Mouse (Mus musculus) midbrain, embryonic 15.5 days (tissue): ENCODE measurements around the gene Thra. TPM values are rescaled to one million over a fixed set of nuclear protein-coding genes. Genes with fewer than 3 reads are reported as not detected.
A peak's percentile ranks its signal among the peaks of the same experiment; 100 is the strongest.

Experiments
- ATAC-seq: fragments of 200-750 bp; cut with Nextera tagmentation; replicated peaks from 2 replicates; pipeline ENCODE4 v1.8.0; 2017; ENCODE audit warnings: moderate TSS enrichment
- H3K27ac ChIP-seq: fragments of 300-500 bp; sonication (generic); 2 replicates; pipeline ENCODE4 v1.5.1; 2015; ENCODE audit warnings: mild to moderate bottlenecking, inconsistent platforms
- H3K27me3 ChIP-seq: fragments of 300-500 bp; sonication (generic); replicated peaks from 2 replicates; pipeline ENCODE4 v1.6.1; 2015; ENCODE audit warnings: inconsistent platforms
- H3K36me3 ChIP-seq: fragments of 300-500 bp; sonication (generic); replicated peaks from 2 replicates; pipeline ENCODE4 v1.6.1; 2015; ENCODE audit warnings: inconsistent platforms
- H3K4me1 ChIP-seq: fragments of 300-500 bp; sonication (generic); 2 replicates; pipeline ENCODE4 v1.6.1; 2015; ENCODE audit warnings: inconsistent platforms
- H3K4me2 ChIP-seq: fragments of 300-500 bp; sonication (generic); 2 replicates; pipeline ENCODE4 v1.6.1; 2015; ENCODE audit warnings: inconsistent platforms, mild to moderate bottlenecking, moderate library complexity
- H3K4me3 ChIP-seq: fragments of 300-500 bp; sonication (generic); 2 replicates; pipeline ENCODE4 v1.5.1; 2015; ENCODE audit warnings: mild to moderate bottlenecking, inconsistent platforms
- H3K9ac ChIP-seq: fragments of 300-500 bp; sonication (generic); 2 replicates; pipeline ENCODE4 v1.6.1; 2015; ENCODE audit warnings: mild to moderate bottlenecking, inconsistent platforms
- H3K9me3 ChIP-seq: fragments of 300-500 bp; sonication (generic); 2 replicates; pipeline ENCODE4 v1.6.1; 2016; ENCODE audit warnings: inconsistent platforms
- WGBS: fragments of 180-500 bp; shearing (Covaris S2); methylation state at CpG from one replicate; pipeline ENCODE4 v1.1.7; 2015; ENCODE audit warnings: mixed read lengths; 5-methylcytosine and 5-hydroxymethylcytosine counted together
- polyA plus RNA-seq: library from polyadenylated mRNA; unstranded; fragments of >200 nt; fragmentation: Nextera tagmentation; extraction: Ambion mirVana; gene quantifications from 2 replicates; pipeline ENCODE4 v1.2.1, GENCODE M21; 2015

Thra gene
- polyA plus RNA-seq, 1 experiment from 2014 or later = 151 TPM

DNA sequence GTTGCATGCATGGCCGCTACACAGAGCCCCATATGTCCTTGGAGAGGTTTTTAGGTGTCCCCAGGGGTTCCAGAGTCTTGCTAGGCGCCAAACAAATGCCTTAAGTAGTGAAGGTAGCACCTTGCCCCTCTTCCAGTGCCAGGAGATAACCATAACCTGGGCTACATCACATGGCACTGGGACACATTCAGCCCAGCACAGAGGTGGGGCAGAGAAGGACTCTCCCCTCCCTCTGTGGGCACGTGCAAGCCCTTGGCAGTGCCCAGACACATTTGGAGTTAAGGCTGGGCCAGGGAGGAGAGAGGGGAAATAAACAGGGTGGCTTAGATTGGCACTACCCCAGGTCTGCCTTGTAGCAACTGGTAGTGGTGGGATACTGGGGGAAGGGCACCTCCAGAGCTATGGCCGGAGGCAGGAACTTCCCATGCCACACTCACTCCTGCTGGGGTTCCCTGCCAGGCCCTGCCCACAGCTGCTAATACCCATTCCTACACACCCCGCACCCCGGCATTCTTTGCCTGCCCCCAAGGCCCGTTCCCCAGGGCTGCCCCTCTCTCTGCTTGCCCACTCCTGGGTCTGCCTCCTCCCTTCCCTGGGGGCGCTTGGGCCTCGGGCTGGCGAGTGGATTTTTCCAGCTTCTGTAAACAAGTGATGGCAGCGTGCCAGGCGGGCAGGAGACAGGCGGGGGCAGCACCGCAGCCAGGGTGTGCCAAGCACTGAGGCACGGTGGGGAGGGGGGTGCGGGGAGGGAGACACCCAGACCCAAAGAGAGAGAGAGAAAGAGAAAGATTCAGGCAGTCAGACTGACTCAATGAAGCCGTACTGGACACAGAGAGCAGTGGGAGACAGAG, 10.1 kb downstream of the Thra start:
- ATAC-seq = peak; percentile 44
- Histone ChIP-seq H3K4me1 (peaks cover 95% of the 10 kb centered on the region), H3K27ac (peak overlapping the region; percentile 94), H3K9me3 (no peaks in the 10 kb centered on the region), H3K36me3 (peaks cover 11% of the 10 kb centered on the region), H3K27me3 (no peaks in the 10 kb centered on the region), H3K9ac (peak overlapping the region; percentile 46), H3K4me3 (peak overlapping the region; percentile 24), H3K4me2 (peak overlapping the region; percentile 67)
- whole genome bisulfite sequencing = 15% methylated on average over 17 of the region's 17 CpGs

DNA sequence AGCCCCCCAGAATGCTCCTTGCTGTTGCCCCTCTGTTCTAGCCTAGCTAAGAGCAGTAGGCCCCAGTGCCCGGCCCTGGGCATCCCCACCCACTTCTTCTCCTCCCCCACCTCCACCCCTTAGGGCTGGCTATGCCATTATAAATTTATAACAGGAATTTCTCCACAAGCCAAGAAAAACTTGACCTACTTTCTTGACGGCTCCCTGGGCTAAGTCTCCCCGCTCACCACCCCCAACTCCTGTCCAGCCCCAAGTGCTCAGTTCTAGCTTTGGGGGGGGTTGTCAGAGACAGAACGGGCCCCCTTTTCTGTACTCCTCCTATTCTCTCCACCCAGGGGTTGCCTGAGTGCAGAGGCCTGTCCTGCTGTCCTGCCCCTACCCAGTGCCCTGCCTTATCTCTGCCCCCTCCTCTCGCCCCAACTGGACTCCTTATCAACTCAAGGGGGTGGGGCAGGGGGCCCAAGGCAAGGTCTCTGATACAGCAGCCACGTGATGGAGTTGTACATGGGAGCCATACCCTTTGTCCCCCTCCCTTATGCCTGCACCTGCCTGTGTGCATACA, 10.9 kb downstream of the Thra start:
- WGBS = 16% methylated on average over 6 of the region's 6 CpGs
- H3K4me3 ChIP-seq = peak overlapping the region; percentile 24
- no peak; the same call in 1 of the 2 replicates for ATAC-seq

DNA sequence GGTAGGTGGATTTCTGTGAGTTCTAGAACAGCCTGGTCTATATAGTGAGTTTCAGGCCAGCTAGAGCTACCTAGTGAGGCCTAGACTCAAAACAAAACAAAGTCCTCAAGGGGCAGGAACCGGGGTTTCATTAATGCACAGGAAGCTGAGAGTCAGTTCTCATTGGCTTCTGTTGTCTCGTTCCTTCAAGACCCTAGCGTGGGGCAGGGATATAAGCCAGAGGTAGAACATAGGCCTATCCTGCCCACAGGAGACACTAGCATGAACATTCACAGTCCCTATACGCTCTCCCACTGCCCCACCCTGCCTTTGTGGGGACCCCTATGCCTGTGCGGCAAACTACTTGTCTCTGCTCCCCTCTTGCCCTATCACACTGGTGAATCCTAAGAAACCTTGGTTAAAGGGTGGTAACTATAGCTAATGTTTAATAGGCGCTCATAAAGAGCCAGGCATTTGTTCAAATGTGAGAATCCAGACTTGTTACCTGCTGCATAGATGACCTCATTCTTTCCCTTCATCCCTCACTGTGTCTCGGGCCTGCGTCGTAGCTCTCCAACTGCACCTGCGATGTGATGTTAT, 12.2 kb downstream of the Thra start:
- peak overlapping the region; percentile 94 for H3K27ac ChIP-seq
- H3K4me3 ChIP-seq = no peak overlapping the region
- H3K9me3 ChIP-seq = no peaks in the 10 kb centered on the region
- H3K4me1 ChIP-seq = peaks cover 80% of the 10 kb centered on the region
- H3K9ac ChIP-seq = no peak overlapping the region; the same call in 1 of the 2 replicates
- ATAC-seq = no peak
- H3K27me3 ChIP-seq = no peaks in the 10 kb centered on the region
- 82% methylated on average over 10 of the region's 10 CpGs for WGBS
- peaks cover 20% of the 10 kb centered on the region for H3K36me3 ChIP-seq
- H3K4me2 ChIP-seq = no peak overlapping the region

More for the DNA sequence above, 10.9 kb downstream of the Thra start:
- H3K27ac ChIP-seq = peak overlapping the region; percentile 94
- H3K4me1 ChIP-seq = peaks cover 91% of the 10 kb centered on the region
- H3K36me3 ChIP-seq = peaks cover 11% of the 10 kb centered on the region
- peak overlapping the region; percentile 67 for H3K4me2 ChIP-seq
- H3K9ac ChIP-seq = peak overlapping the region; percentile 46
- no peaks in the 10 kb centered on the region for H3K9me3 ChIP-seq
- H3K27me3 ChIP-seq = no peaks in the 10 kb centered on the region

DNA sequence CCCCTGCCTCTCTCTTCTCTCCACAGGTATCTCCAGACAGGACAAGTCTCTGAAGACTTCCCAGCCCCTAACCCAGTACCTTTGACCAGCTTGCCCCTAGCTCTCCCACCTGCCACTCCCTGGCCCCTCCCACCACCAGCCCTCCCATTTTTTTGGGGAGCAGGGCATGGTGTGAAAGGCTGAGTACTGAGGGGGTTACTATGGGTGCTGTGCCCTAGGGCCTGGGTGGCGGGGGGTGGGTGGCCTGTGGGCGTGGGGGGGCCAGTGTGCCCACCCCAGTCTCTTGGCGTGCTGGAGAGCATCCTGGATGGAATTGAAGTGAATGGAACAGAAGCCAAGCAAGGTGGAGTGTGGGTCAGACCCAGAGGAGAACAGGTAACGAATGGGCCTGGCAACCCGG, 12.8 kb downstream of the Thra start:
- no peak overlapping the region for H3K4me3 ChIP-seq
- peaks cover 20% of the 10 kb centered on the region for H3K36me3 ChIP-seq
- no peak overlapping the region for H3K9ac ChIP-seq
- WGBS = 93% methylated on average over 5 of the region's 5 CpGs
- no peaks in the 10 kb centered on the region for H3K27me3 ChIP-seq
- no peaks in the 10 kb centered on the region for H3K9me3 ChIP-seq
- H3K4me2 ChIP-seq = no peak overlapping the region
- ATAC-seq = no peak
- H3K27ac ChIP-seq = no peak overlapping the region
- H3K4me1 ChIP-seq = peaks cover 74% of the 10 kb centered on the region

DNA sequence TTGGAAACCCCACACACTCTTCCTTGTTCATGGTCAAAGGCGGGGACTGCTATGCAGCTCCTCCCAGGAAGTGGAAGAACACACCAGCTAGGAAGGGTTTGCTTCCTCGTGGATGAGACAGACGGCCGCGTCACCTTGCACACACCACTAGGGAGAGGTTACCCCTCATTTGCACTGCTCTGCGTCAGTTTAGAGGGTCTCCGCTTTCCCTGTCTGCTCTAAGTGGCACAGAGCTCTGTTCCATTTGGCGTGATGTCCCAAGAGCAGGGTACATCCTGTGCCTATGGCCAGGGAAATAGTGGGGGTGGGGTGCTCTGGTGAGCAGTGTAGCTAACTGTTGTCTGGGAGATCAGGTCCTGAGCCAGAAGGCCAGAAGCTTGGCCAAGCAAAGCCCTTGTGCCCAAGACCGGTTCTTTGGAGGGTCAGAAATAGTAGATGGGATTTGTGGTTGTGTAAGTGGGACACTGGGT, 13.7 kb downstream of the Thra start:
- H3K4me1 ChIP-seq = peaks cover 64% of the 10 kb centered on the region

DNA sequence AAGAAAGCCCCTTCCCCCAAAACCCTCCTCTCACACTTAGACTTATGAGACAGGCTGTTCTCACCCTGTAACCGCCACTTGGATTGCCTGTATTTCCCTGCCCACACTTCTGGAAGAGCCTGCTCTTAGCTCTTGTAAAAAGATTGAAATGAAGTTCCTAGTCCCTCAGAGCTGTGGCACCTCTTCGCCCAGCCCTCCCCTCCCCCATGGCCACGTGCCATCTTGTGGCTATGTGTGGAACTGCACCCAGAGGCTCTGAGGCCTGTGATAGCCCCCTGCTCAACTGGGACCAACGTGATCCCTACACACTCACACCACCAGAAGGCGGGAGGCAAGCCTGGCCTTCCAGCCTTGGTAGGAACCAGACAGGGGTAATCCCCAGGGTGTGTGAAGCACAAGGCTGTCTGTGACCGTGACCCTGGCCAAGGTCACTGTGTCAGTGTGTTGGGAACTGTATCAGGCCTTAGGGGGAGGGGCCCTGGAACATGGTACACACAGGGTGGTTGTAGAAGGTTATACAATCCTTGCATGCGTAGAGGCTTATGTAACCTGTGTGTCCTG, 14.3 kb downstream of the Thra start:
- Histone ChIP-seq H3K27me3 (no peaks in the 10 kb centered on the region), H3K4me3 (no peak overlapping the region), H3K4me1 (peaks cover 59% of the 10 kb centered on the region), H3K27ac (peak overlapping the region; percentile 69), H3K9me3 (no peaks in the 10 kb centered on the region), H3K9ac (no peak overlapping the region), H3K4me2 (no peak overlapping the region), H3K36me3 (peaks cover 20% of the 10 kb centered on the region)
- peak; percentile 8; the same call in 1 of the 2 replicates for ATAC-seq
- 19% methylated on average over 7 of the region's 7 CpGs for WGBS

More for the DNA sequence above, 13.7 kb downstream of the Thra start:
- WGBS = 70% methylated on average over 9 of the region's 9 CpGs
- Histone ChIP-seq H3K4me2 (no peak overlapping the region), H3K9me3 (no peaks in the 10 kb centered on the region), H3K27me3 (no peaks in the 10 kb centered on the region), H3K27ac (peak overlapping the region; percentile 69), H3K9ac (no peak overlapping the region), H3K4me3 (no peak overlapping the region), H3K36me3 (peaks cover 20% of the 10 kb centered on the region)
- ATAC-seq = no peak

DNA sequence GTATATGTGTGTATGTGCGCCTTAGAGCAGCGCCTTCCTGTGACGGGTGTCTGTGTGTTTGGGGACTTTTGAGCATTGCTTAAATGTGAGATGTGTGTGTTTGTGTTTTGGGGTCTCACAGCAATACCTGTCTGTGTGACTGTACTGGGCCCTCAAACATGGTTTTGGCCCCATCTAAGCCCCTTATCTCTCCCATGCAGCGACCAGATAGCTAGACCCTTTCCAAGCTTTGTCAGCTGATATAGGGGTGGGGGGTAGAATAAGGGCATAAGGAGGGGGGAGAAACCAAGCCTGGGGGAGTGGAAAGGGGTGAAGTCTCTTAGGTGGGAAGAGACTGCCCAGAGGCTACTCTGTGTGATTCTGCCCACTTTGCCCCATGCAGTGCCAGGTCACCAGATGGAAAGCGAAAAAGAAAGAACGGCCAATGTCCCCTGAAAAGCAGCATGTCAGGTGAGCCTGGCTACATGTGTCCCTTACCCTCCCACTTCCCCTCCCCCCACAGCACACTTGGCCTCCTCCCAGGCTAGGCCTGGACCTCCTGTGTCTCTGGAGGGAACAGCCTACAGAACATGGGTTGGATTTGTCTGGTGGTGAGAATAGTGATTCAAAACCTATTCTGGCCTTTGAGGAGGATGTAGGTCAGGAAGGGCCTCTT, 15.4 kb downstream of the Thra start:
- Histone ChIP-seq H3K9ac (no peak overlapping the region), H3K27ac (no peak overlapping the region), H3K36me3 (peaks cover 23% of the 10 kb centered on the region), H3K9me3 (no peaks in the 10 kb centered on the region), H3K4me3 (no peak overlapping the region), H3K4me2 (no peak overlapping the region), H3K27me3 (no peaks in the 10 kb centered on the region), H3K4me1 (peaks cover 48% of the 10 kb centered on the region)
- WGBS = 95% methylated on average over 6 of the region's 6 CpGs
- no peak for ATAC-seq

DNA sequence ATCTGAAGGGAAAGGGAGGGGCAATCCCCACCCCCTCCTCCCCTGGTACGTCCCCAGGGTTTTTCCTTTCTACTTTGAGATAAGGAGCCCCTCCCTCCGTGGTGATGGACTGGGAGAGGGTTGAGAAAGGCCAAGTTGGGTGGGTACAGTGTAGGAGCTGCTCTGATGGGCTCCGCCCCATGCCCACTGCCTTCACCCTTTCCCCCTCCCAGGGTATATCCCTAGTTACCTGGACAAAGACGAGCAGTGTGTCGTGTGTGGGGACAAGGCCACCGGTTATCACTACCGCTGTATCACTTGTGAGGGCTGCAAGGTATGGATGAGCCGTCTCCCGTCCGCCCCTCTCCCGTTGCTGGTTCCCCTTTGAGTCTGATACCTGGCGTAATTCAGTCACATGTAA, 16.3 kb downstream of the Thra start:
- no peak for ATAC-seq
- Histone ChIP-seq H3K4me1 (peaks cover 39% of the 10 kb centered on the region), H3K4me3 (no peak overlapping the region), H3K27ac (no peak overlapping the region), H3K9me3 (no peaks in the 10 kb centered on the region), H3K27me3 (no peaks in the 10 kb centered on the region), H3K36me3 (peaks cover 27% of the 10 kb centered on the region), H3K9ac (no peak overlapping the region), H3K4me2 (no peak overlapping the region)
- 94% methylated on average over 12 of the region's 12 CpGs for WGBS

DNA sequence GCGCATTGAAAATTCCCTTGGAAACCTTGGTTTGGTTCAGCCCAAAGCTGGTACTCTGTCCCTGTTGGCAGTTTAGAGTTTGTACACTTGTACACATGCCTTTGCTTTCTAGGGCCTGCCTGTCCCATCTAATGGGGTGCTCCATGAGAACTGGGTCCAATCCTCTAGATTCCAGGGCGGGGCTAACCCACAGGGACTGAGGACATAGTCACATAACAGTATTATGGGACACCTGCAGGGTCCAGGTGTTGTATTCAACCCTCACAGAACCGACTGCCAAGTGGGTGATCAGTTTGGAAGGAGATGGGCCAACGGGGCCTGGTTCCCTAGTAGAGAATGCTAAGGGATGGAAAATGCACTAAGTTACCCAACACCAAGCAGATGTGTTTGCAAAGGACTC, 21.5 kb downstream of the Thra start:
- no peaks in the 10 kb centered on the region for H3K27me3 ChIP-seq
- no peak overlapping the region for H3K9ac ChIP-seq
- H3K4me3 ChIP-seq = no peak overlapping the region
- 92% methylated on average over 4 of the region's 4 CpGs for WGBS
- H3K9me3 ChIP-seq = no peaks in the 10 kb centered on the region
- no peak overlapping the region for H3K4me2 ChIP-seq
- ATAC-seq = no peak
- peaks cover 42% of the 10 kb centered on the region for H3K36me3 ChIP-seq
- H3K27ac ChIP-seq = 0 out of 2 replicates have a peak overlapping the region, but pooled peaks have one; percentile 6
- peaks cover 18% of the 10 kb centered on the region for H3K4me1 ChIP-seq

DNA sequence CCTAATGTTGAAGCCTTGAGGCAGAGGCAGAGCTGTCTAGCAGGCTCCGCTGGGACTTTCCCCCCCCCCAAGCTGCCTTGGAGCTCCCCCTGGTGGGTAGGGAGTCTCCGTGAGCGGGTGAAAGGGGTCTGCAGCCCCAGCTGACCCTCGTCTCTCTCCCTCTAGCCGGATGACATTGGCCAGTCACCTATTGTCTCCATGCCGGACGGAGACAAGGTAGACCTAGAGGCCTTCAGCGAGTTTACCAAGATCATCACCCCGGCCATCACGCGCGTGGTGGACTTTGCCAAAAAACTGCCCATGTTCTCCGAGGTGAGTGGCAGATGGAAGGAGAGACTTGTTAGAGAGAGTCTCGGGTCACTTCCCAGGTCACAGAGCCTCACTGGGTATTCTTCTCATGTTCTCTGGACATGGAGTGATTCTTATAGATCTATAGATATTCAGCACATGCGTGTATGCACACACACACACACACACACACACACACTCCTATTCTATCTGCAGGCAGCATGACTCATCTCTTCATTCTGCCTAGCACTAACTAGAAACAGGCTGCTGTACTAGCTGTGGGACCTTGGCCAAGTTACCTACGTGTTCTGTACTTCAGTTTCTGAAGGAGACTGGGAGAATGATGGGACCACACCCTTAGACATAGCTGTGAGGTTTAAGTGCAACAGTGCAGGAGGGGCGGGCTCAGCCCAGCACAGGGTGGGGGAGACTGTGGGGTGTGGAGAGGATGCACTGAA, 22.5 kb downstream of the Thra start:
- H3K36me3 ChIP-seq = peaks cover 37% of the 10 kb centered on the region
- no peak overlapping the region for H3K4me2 ChIP-seq
- no peak overlapping the region for H3K4me3 ChIP-seq
- H3K9me3 ChIP-seq = no peaks in the 10 kb centered on the region
- no peak overlapping the region for H3K27ac ChIP-seq
- H3K27me3 ChIP-seq = no peaks in the 10 kb centered on the region
- ATAC-seq = no peak
- H3K9ac ChIP-seq = no peak overlapping the region
- peaks cover 28% of the 10 kb centered on the region for H3K4me1 ChIP-seq
- WGBS = 64% methylated on average over 17 of the region's 17 CpGs

DNA sequence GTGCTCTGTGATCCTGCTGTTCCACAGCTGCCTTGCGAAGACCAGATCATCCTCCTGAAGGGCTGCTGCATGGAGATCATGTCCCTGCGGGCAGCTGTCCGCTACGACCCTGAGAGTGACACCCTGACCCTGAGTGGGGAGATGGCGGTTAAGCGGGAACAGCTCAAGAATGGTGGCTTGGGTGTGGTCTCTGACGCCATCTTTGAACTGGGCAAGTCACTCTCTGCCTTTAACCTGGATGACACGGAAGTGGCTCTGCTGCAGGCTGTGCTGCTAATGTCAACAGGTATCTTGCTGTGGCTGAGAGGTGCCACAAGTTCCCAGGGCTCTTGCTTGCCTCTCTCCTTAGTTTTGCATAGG, 23.0 kb downstream of the Thra start:
- no peak overlapping the region for H3K4me2 ChIP-seq
- ATAC-seq = no peak
- no peak overlapping the region for H3K27ac ChIP-seq
- H3K4me3 ChIP-seq = no peak overlapping the region
- 91% methylated on average over 8 of the region's 8 CpGs for WGBS
- no peaks in the 10 kb centered on the region for H3K27me3 ChIP-seq
- peaks cover 37% of the 10 kb centered on the region for H3K36me3 ChIP-seq
- H3K9me3 ChIP-seq = no peaks in the 10 kb centered on the region
- H3K4me1 ChIP-seq = peaks cover 34% of the 10 kb centered on the region
- H3K9ac ChIP-seq = no peak overlapping the region
